Mouse (Mus musculus): Measurements from ENCODE around the gene Plxnc1. TPM values are rescaled to one million over a fixed set of nuclear protein-coding genes. Genes with fewer than 3 reads are reported as not detected.

The Plxnc1 gene
- total RNA-seq, 1 experiment: 1.1 TPM

DNA sequence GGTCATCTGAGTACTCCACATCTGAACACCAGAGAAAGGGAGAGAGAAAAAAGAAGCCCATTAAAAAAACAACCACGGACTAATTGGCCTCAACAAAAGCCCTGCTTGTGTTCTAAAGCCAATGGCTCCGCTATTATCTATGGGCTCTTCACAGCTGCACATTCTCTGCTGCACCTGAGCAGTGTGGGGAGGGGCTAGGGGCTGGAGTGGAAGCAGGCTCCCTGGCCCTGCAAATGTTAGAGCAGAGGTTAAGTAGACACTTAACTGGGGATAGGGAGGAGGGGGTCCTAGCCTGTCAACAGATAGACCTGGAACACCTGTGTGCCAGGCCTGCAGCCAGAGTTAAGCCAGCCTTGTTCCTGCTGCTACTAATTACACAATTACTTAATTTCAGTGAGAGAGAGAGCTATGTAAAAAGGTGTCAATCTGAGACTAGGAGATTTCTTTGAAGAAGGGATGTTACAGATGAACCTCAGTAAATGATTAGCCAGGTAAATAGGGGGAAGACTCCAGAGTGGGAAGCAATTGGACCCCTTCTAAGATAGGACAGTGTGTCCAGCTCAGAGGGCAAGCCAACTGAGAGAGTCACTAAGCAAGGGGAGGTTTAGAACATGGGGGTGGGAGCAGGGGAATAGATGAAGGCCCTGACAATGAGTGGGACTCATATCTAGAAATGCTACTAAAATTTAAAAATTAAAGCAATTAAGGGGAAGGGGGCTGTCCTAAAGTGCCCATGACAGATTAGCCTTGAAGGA, 145.0 kb downstream of the Plxnc1 start:
- Histone ChIP-seq H3K4me1 (ENCODE audit: control insufficient read depth in 2 of 2, insufficient read depth in 2 of 2, low read length in 2 of 2, poor library complexity in 1 of 2) (no peaks in the 10 kb centered on the region), H3K9me3 (ENCODE audit: control insufficient read depth, insufficient read depth, low read depth, low read length) (no peaks in the 10 kb centered on the region), H3K27ac (ENCODE audit: insufficient read depth, low read depth, low read length, poor library complexity, severe bottlenecking) (no peak overlapping the region), H3K4me3 (ENCODE audit: insufficient read depth in 1 of 2, low read depth in 1 of 2, low read length in 2 of 2, poor library complexity in 1 of 2, severe bottlenecking in 1 of 2) (no peak overlapping the region), H3K36me3 (ENCODE audit: control insufficient read depth, insufficient read depth, low read length, poor library complexity, severe bottlenecking) (no peaks in the 10 kb centered on the region), H3K9ac (ENCODE audit: insufficient read depth, low read depth, low read length, poor library complexity, severe bottlenecking) (no peak overlapping the region)
- TF ChIP-seq ZC3H11A (IDR thresholded peaks at IDR 0.05; ENCODE audit: borderline replicate concordance, low read depth, low read length) (no peak), HCFC1 (IDR thresholded peaks at IDR 0.05; ENCODE audit: borderline replicate concordance, insufficient read depth, low read length) (no peak), ZNF384 (IDR thresholded peaks at IDR 0.05; ENCODE audit: low read depth, low read length) (no peak), CHD2 (IDR thresholded peaks at IDR 0.05; ENCODE audit: low read depth, low read length) (no peak), MAFK (IDR thresholded peaks at IDR 0.05; ENCODE audit: insufficient read depth, low read depth, low read length) (no peak)
- no peak for DNase-seq (ENCODE audit: low read depth, low spot score)
- in situ Hi-C loops (cut with MboI; ENCODE audit: low sequenced_read_pairs in 2 of 2, unreplicated experiment in 2 of 2): no loop called here

DNA sequence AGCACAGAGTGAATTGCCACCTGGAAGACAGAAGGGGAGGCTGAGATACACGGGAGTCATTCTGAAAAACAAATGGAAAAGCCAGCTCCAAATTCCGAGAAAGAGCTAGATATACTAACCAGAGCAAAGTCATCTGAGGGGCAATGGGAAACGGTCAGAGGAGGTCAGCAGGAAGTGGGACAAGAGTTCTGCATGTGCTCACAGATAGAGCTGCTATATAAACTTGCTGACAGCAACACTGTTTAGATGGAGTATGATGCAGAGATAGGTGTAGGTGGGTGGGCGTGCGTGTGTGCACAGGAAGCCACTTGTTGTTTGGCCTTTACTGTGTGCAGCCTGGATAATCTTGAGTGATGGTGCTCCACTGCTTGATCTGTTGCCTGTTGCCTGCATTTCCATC, 146.5 kb downstream of the Plxnc1 start:
- H3K36me3 ChIP-seq (ENCODE audit: control insufficient read depth, insufficient read depth, low read length, poor library complexity, severe bottlenecking): no peaks in the 10 kb centered on the region

DNA sequence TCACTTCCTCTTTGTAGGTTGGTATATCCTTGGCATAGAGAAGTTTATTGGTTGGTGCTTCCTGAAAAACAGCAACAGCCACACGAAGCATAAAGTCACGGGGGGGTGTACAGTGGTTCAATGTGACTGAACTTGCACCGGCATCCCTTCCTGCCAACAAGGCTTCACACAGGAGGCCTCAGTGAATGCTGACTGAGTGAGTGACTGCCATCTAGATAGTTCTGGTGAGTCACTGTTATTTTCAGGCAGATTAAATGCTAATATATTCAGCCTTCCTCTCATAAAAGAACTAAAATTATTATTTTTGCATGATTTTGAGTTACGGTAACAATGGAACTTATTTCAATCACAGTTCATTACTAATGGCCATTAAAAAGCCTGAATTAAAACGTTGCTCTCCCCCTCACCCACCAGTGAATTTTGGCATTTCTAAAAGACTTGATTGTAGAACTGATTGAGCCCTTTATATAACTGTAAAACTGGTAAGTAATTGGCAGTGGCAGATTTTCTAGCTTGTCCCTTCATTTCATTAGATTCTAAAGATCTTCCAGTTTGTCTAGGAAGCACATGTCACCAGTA, 149.9 kb downstream of the Plxnc1 start:
- H3K36me3 ChIP-seq (ENCODE audit: control insufficient read depth, insufficient read depth, low read length, poor library complexity, severe bottlenecking): peaks cover 2% of the 10 kb centered on the region; the same call in 1 of the 2 replicates
- no peak overlapping the region for H3K27ac ChIP-seq (ENCODE audit: insufficient read depth, low read depth, low read length, poor library complexity, severe bottlenecking)
- H3K9ac ChIP-seq (ENCODE audit: insufficient read depth, low read depth, low read length, poor library complexity, severe bottlenecking): no peak overlapping the region
- DNase-seq (ENCODE audit: low read depth, low spot score): no peak
- no peaks in the 10 kb centered on the region for H3K4me1 ChIP-seq (ENCODE audit: control insufficient read depth in 2 of 2, insufficient read depth in 2 of 2, low read length in 2 of 2, poor library complexity in 1 of 2)
- TF ChIP-seq ZNF384 (IDR thresholded peaks at IDR 0.05; ENCODE audit: low read depth, low read length) (no peak), MAFK (IDR thresholded peaks at IDR 0.05; ENCODE audit: insufficient read depth, low read depth, low read length) (no peak)
- no peaks in the 10 kb centered on the region for H3K9me3 ChIP-seq (ENCODE audit: control insufficient read depth, insufficient read depth, low read depth, low read length)
- in situ Hi-C loops (cut with MboI; ENCODE audit: low sequenced_read_pairs in 2 of 2, unreplicated experiment in 2 of 2): no loop called here
- H3K4me3 ChIP-seq (ENCODE audit: insufficient read depth in 1 of 2, low read depth in 1 of 2, low read length in 2 of 2, poor library complexity in 1 of 2, severe bottlenecking in 1 of 2): no peak overlapping the region

More for the DNA sequence above, 146.5 kb downstream of the Plxnc1 start:
- no peak for TF ChIP-seq HCFC1 (IDR thresholded peaks at IDR 0.05; ENCODE audit: borderline replicate concordance, insufficient read depth, low read length)
- no peak for TF ChIP-seq CHD2 (IDR thresholded peaks at IDR 0.05; ENCODE audit: low read depth, low read length)
- TF ChIP-seq ZC3H11A (IDR thresholded peaks at IDR 0.05; ENCODE audit: borderline replicate concordance, low read depth, low read length): no peak
- TF ChIP-seq ZNF384 (IDR thresholded peaks at IDR 0.05; ENCODE audit: low read depth, low read length): no peak
- TF ChIP-seq MAFK (IDR thresholded peaks at IDR 0.05; ENCODE audit: insufficient read depth, low read depth, low read length): no peak
- no peak overlapping the region for H3K27ac ChIP-seq (ENCODE audit: insufficient read depth, low read depth, low read length, poor library complexity, severe bottlenecking)
- no peaks in the 10 kb centered on the region for H3K4me1 ChIP-seq (ENCODE audit: control insufficient read depth in 2 of 2, insufficient read depth in 2 of 2, low read length in 2 of 2, poor library complexity in 1 of 2)
- no peak for DNase-seq (ENCODE audit: low read depth, low spot score)
- H3K9me3 ChIP-seq (ENCODE audit: control insufficient read depth, insufficient read depth, low read depth, low read length): no peaks in the 10 kb centered on the region
- H3K9ac ChIP-seq (ENCODE audit: insufficient read depth, low read depth, low read length, poor library complexity, severe bottlenecking): no peak overlapping the region
- no peak overlapping the region for H3K4me3 ChIP-seq (ENCODE audit: insufficient read depth in 1 of 2, low read depth in 1 of 2, low read length in 2 of 2, poor library complexity in 1 of 2, severe bottlenecking in 1 of 2)
- in situ Hi-C loops (cut with MboI; ENCODE audit: low sequenced_read_pairs in 2 of 2, unreplicated experiment in 2 of 2): no loop called here

DNA sequence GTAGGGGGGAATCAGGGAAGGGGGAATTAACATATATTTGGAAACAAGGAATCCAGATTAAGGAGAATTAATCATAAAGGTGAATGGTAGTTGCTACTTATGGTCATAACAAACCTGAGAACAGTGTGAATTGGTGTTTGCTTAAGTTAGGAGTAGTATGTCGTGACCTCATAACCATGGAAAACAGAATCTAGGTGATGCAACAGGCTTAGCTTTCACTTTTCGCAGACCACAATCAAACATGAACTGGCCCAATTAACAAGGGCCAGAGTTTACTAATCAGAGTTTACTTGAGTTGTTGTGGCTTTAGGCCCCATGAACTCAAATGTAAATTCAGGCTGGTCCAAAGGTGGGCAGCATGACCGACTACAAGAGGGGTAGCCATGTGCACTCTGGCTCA, 150.7 kb downstream of the Plxnc1 start:
- Histone ChIP-seq H3K4me1 (ENCODE audit: control insufficient read depth in 2 of 2, insufficient read depth in 2 of 2, low read length in 2 of 2, poor library complexity in 1 of 2) (no peaks in the 10 kb centered on the region), H3K36me3 (ENCODE audit: control insufficient read depth, insufficient read depth, low read length, poor library complexity, severe bottlenecking) (peaks cover 4% of the 10 kb centered on the region; the same call in 1 of the 2 replicates), H3K27ac (ENCODE audit: insufficient read depth, low read depth, low read length, poor library complexity, severe bottlenecking) (no peak overlapping the region), H3K9ac (ENCODE audit: insufficient read depth, low read depth, low read length, poor library complexity, severe bottlenecking) (no peak overlapping the region), H3K4me3 (ENCODE audit: insufficient read depth in 1 of 2, low read depth in 1 of 2, low read length in 2 of 2, poor library complexity in 1 of 2, severe bottlenecking in 1 of 2) (no peak overlapping the region), H3K9me3 (ENCODE audit: control insufficient read depth, insufficient read depth, low read depth, low read length) (no peaks in the 10 kb centered on the region)
- no peak for DNase-seq (ENCODE audit: low read depth, low spot score)
- in situ Hi-C loops (cut with MboI; ENCODE audit: low sequenced_read_pairs in 2 of 2, unreplicated experiment in 2 of 2): no loop called here
- TF ChIP-seq ZNF384 (IDR thresholded peaks at IDR 0.05; ENCODE audit: low read depth, low read length) (no peak), MAFK (IDR thresholded peaks at IDR 0.05; ENCODE audit: insufficient read depth, low read depth, low read length) (no peak), CHD2 (IDR thresholded peaks at IDR 0.05; ENCODE audit: low read depth, low read length) (no peak), ZC3H11A (IDR thresholded peaks at IDR 0.05; ENCODE audit: borderline replicate concordance, low read depth, low read length) (no peak), HCFC1 (IDR thresholded peaks at IDR 0.05; ENCODE audit: borderline replicate concordance, insufficient read depth, low read length) (no peak)
